8 mouse cellular contexts compared by ENCODE assay signal in the genomic region with DNA sequence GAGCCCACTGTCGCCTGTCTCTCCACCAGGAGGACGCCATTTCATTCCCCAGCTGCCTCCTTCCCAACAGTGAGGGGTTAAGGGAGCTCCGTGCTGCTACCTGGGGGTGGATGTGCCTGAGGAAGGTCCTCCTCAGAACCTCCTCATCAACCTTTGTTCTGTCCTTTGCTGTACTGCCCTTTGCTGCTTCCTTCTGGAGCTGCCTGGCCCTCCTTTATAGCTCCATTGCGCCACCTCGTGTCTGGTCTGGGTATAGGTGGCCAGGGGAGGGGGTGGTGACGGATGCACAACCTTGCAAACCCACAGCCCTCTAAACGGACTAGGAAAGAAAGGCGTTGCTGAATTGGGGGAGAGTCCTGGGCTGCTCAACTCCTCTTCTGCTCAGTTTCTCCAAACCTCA. TPM values are rescaled to one million over a fixed set of nuclear protein-coding genes. Genes with fewer than 3 reads are reported as not detected.
A peak's percentile ranks its signal among the peaks of the same experiment; 100 is the strongest.
DNase-seq lines count a peak whose midpoint lies in the region; ATAC-seq and TF ChIP-seq lines count a peak whose summit lies in the region.

No protein-coding gene starts in this region.

- H3K9me3 ChIP-seq in forebrain, embryonic 13.5 days (replicated peaks) = no peaks in the 10 kb centered on the region
- H3K9me3 ChIP-seq in liver, postnatal 0 days (ENCODE audit: low read length) = no peaks in the 10 kb centered on the region
- H3K9me3 ChIP-seq in neural tube, embryonic 15.5 days (replicated peaks) = no peaks in the 10 kb centered on the region

- intact Hi-C loops in heart, postnatal 14 days (cut with DNase I) = loop anchor here (2.0 kb wide), 3 partner anchors 76 to 216 kb away; a partner anchor contains a TSS

- no peaks in the 10 kb centered on the region for H3K27me3 ChIP-seq in forebrain, embryonic 13.5 days
- H3K27me3 ChIP-seq in liver, postnatal 0 days (ENCODE audit: insufficient read depth, low read length) = no peaks in the 10 kb centered on the region
- H3K27me3 ChIP-seq in neural tube, embryonic 15.5 days (replicated peaks) = no peaks in the 10 kb centered on the region

- peaks cover 30% of the 10 kb centered on the region for H3K36me3 ChIP-seq in forebrain, embryonic 13.5 days (ENCODE audit: poor library complexity, severe bottlenecking)
- H3K36me3 ChIP-seq in liver, postnatal 0 days (replicated peaks; ENCODE audit: insufficient read depth, low read length) = peaks cover 24% of the 10 kb centered on the region
- 0 out of 2 replicates have a peak, but pooled peaks cover 16% of the 10 kb centered on the region for H3K36me3 ChIP-seq in neural tube, embryonic 15.5 days

- H3K4me3 ChIP-seq in forebrain, embryonic 13.5 days = no peak overlapping the region
- no peak overlapping the region for H3K4me3 ChIP-seq in liver, postnatal 0 days (ENCODE audit: low read depth, low read length)
- H3K4me3 ChIP-seq in neural tube, embryonic 15.5 days (replicated peaks) = no peak overlapping the region

- ATAC-seq in cerebellum, adult (ENCODE audit: insufficient number of reproducible peaks, low FRiP score, low TSS enrichment) = peak; percentile 47; the same call in 1 of the 2 replicates
- peak; percentile 72 for ATAC-seq in forebrain, embryonic 13.5 days
- ATAC-seq in liver, postnatal 0 days = peak; percentile 65
- ATAC-seq in neural tube, embryonic 15.5 days (ENCODE audit: low FRiP score) = peak; percentile 49

- peak overlapping the region; percentile 45 for H3K9ac ChIP-seq in forebrain, embryonic 13.5 days
- no peak overlapping the region for H3K9ac ChIP-seq in liver, postnatal 0 days (replicated peaks)
- H3K9ac ChIP-seq in neural tube, embryonic 15.5 days (replicated peaks) = no peak overlapping the region

- TF ChIP-seq EP300 in liver, postnatal 0 days (IDR thresholded peaks at IDR 0.05; ENCODE audit: low read depth) = no peak

- H3K27ac ChIP-seq in forebrain, embryonic 13.5 days = peak overlapping the region; percentile 69
- no peak overlapping the region for H3K27ac ChIP-seq in liver, postnatal 0 days (ENCODE audit: low read depth)
- peak overlapping the region; percentile 46; the same call in 1 of the 2 replicates for H3K27ac ChIP-seq in neural tube, embryonic 15.5 days (replicated peaks)

- no peak overlapping the region for H3K4me2 ChIP-seq in forebrain, embryonic 13.5 days
- no peak overlapping the region for H3K4me2 ChIP-seq in liver, postnatal 0 days (ENCODE audit: low read depth, low read length)
- no peak overlapping the region for H3K4me2 ChIP-seq in neural tube, embryonic 15.5 days

- WGBS in forebrain, embryonic 13.5 days = 12% methylated on average over 8 of the region's 8 CpGs
- 21% methylated on average over 8 of the region's 8 CpGs for WGBS in liver, postnatal 0 days (ENCODE audit: insufficient replicate concordance)
- WGBS in neural tube, embryonic 15.5 days = 15% methylated on average over 8 of the region's 8 CpGs

- H3K4me1 ChIP-seq in forebrain, embryonic 13.5 days = peaks cover 9% of the 10 kb centered on the region
- H3K4me1 ChIP-seq in liver, postnatal 0 days (ENCODE audit: insufficient read depth) = no peaks in the 10 kb centered on the region
- H3K4me1 ChIP-seq in neural tube, embryonic 15.5 days = peaks cover 7% of the 10 kb centered on the region

- peak; percentile 84 for DNase-seq in ES-CJ7 (ENCODE audit: low read depth, low spot score)
- peak; percentile 88 to 95 for DNase-seq in heart, postnatal 14 days
- DNase-seq in kidney, postnatal 36 days = peak; percentile 70 to 90
- DNase-seq in liver, postnatal 0 days = peak; percentile 89
- peak; percentile 60 for DNase-seq in testis, postnatal 14 days (ENCODE audit: low spot score)

- peak; percentile 98 for TF ChIP-seq CTCF in liver, postnatal 0 days (IDR thresholded peaks at IDR 0.05; ENCODE audit: low read depth)

RNA-seq across cellular contexts. Expression of a gene that starts 3.1 kb away (rescaled TPM):
- 1.9 TPM in 2 replicates for polyA plus RNA-seq in forebrain, embryonic 13.5 days (2015; fragmentation: Nextera tagmentation; extraction: Ambion mirVana)
- under 1 TPM; 0.46 to 0.55 TPM for total RNA-seq in heart, postnatal 14 days (2021)
- 0.16 and 0.31 TPM in 2 replicates for polyA plus RNA-seq in liver, postnatal 0 days (2015; fragmentation: Nextera tagmentation; extraction: Ambion mirVana)
- polyA plus RNA-seq in neural tube, embryonic 15.5 days (2015; fragmentation: Nextera tagmentation; extraction: Ambion mirVana) = 3.2 and 3.5 TPM in 2 replicates

RNA-seq across cellular contexts. Expression of a gene that starts 7.6 kb away (rescaled TPM):
- polyA plus RNA-seq in forebrain, embryonic 13.5 days (2015; fragmentation: Nextera tagmentation; extraction: Ambion mirVana) = 29.0 and 29.1 TPM in 2 replicates
- total RNA-seq in heart, postnatal 14 days (2021) = 10 to 100 TPM; 57.6 to 66.5 TPM
- 57.1 and 62.0 TPM in 2 replicates for polyA plus RNA-seq in liver, postnatal 0 days (2015; fragmentation: Nextera tagmentation; extraction: Ambion mirVana)
- 86.8 and 142 TPM in 2 replicates for polyA plus RNA-seq in neural tube, embryonic 15.5 days (2015; fragmentation: Nextera tagmentation; extraction: Ambion mirVana)

RNA-seq across cellular contexts. Expression of a gene that starts 12.6 kb away (rescaled TPM):
- polyA plus RNA-seq in forebrain, embryonic 13.5 days (2015; fragmentation: Nextera tagmentation; extraction: Ambion mirVana) = 0.61 and 0.69 TPM in 2 replicates
- total RNA-seq in heart, postnatal 14 days (2021) = 1 to 10 TPM; 1.0 to 1.3 TPM
- 322 and 346 TPM in 2 replicates for polyA plus RNA-seq in liver, postnatal 0 days (2015; fragmentation: Nextera tagmentation; extraction: Ambion mirVana)
- 3.1 and 3.3 TPM in 2 replicates for polyA plus RNA-seq in neural tube, embryonic 15.5 days (2015; fragmentation: Nextera tagmentation; extraction: Ambion mirVana)

RNA-seq across cellular contexts. Expression of a gene that starts 30.4 kb away (rescaled TPM):
- 12.8 and 14.4 TPM in 2 replicates for polyA plus RNA-seq in forebrain, embryonic 13.5 days (2015; fragmentation: Nextera tagmentation; extraction: Ambion mirVana)
- total RNA-seq in heart, postnatal 14 days (2021) = 10 to 100 TPM; 16.9 to 17.6 TPM
- polyA plus RNA-seq in liver, postnatal 0 days (2015; fragmentation: Nextera tagmentation; extraction: Ambion mirVana) = 11.5 and 11.8 TPM in 2 replicates
- 9.3 and 14.9 TPM in 2 replicates for polyA plus RNA-seq in neural tube, embryonic 15.5 days (2015; fragmentation: Nextera tagmentation; extraction: Ambion mirVana)

RNA-seq across cellular contexts. Expression of a gene that starts 35.3 kb away (rescaled TPM):
- polyA plus RNA-seq in forebrain, embryonic 13.5 days (2015; fragmentation: Nextera tagmentation; extraction: Ambion mirVana) = 6.3 and 7.1 TPM in 2 replicates
- 10 to 100 TPM; 50.8 to 52.0 TPM for total RNA-seq in heart, postnatal 14 days (2021)
- 5.1 and 5.2 TPM in 2 replicates for polyA plus RNA-seq in liver, postnatal 0 days (2015; fragmentation: Nextera tagmentation; extraction: Ambion mirVana)
- polyA plus RNA-seq in neural tube, embryonic 15.5 days (2015; fragmentation: Nextera tagmentation; extraction: Ambion mirVana) = 10.8 and 14.1 TPM in 2 replicates

Comparison
In these comparisons a context has a peak if more than half of its experiments do, and no peak if none do; other contexts are left out.
1. RNA of a gene that starts 12.6 kb away (polyA plus RNA-seq): 322 to 346 TPM in liver, postnatal 0 days; 3.1 to 3.3 TPM in neural tube, embryonic 15.5 days and 0.61 to 0.69 TPM in forebrain, embryonic 13.5 days; every median in the first group is over 10 times any median in the second.
2. Peak in every context shown above with its lines, with median percentiles within 50 percentile points of each other: DNase-seq and ATAC-seq.